Mouse (Mus musculus) midbrain, embryonic 16.5 days (tissue): ENCODE data around the gene Lrrtm1. TPM values are rescaled to one million over a fixed set of nuclear protein-coding genes. Genes with fewer than 3 reads are reported as not detected.

Experiments
- ATAC-seq: fragments of 200-750 bp; cut with Nextera tagmentation; 2 replicates; pipeline ENCODE4 v1.8.0; 2017; ENCODE audit warnings: moderate TSS enrichment
- H3K27ac ChIP-seq: fragments of 300-500 bp; sonication (generic); 2 replicates; pipeline ENCODE4 v1.5.1; 2014; ENCODE audit warnings: mild to moderate bottlenecking, low read length, mixed read lengths
- H3K27me3 ChIP-seq: fragments of 300-500 bp; sonication (generic); 2 replicates; pipeline ENCODE4 v1.6.1; 2014; ENCODE audit warnings: low read depth, low read length, mixed read lengths; ENCODE audit not compliant: control insufficient read depth, insufficient read depth
- H3K36me3 ChIP-seq: fragments of 300-500 bp; sonication (generic); 2 replicates; pipeline ENCODE4 v1.6.1; 2014; ENCODE audit warnings: mild to moderate bottlenecking, low read length, moderate library complexity, mixed read lengths; ENCODE audit not compliant: control insufficient read depth, insufficient read depth
- H3K4me1 ChIP-seq: fragments of 300-500 bp; sonication (generic); 2 replicates; pipeline ENCODE4 v1.6.1; 2014; ENCODE audit warnings: mild to moderate bottlenecking, low read length, mixed read lengths; ENCODE audit not compliant: control insufficient read depth, insufficient read depth
- H3K4me2 ChIP-seq: fragments of 300-500 bp; sonication (generic); 2 replicates; pipeline ENCODE4 v1.6.1; 2014; ENCODE audit warnings: mild to moderate bottlenecking, low read length, mixed read lengths
- H3K4me3 ChIP-seq: fragments of 300-500 bp; sonication (generic); 2 replicates; pipeline ENCODE4 v1.5.1; 2014; ENCODE audit warnings: low read depth, mild to moderate bottlenecking, low read length, moderate library complexity, mixed read lengths
- H3K9ac ChIP-seq: fragments of 300-500 bp; sonication (generic); 2 replicates; pipeline ENCODE4 v1.6.1; 2014; ENCODE audit warnings: low read depth, low read length, mixed read lengths
- H3K9me3 ChIP-seq: fragments of 300-500 bp; sonication (generic); replicated peaks from 2 replicates; pipeline ENCODE4 v1.6.1; 2014; ENCODE audit warnings: mild to moderate bottlenecking, low read length, mixed read lengths; ENCODE audit not compliant: control insufficient read depth, poor library complexity, severe bottlenecking
- WGBS: fragments of 180-500 bp; shearing (Covaris S2); extraction: QIAGEN DNeasy Blood & Tissue Kit; methylation state at CpG from one replicate; pipeline ENCODE4 v1.1.7; 2014; 5-methylcytosine and 5-hydroxymethylcytosine counted together
- polyA plus RNA-seq: library from polyadenylated mRNA; unstranded; fragments of >200 nt; fragmentation: Nextera tagmentation; extraction: Ambion mirVana; gene quantifications from 2 replicates; pipeline ENCODE4 v1.2.1, GENCODE M21; 2015

Lrrtm1 gene
- polyA plus RNA-seq, 1 experiment from 2014 or later = 60.7 TPM

GRCm38 (mm10) chr6:77286317-77286716, 43.8 kb downstream of the Lrrtm1 start:
- Histone ChIP-seq H3K4me1 (peaks cover 6% of the 10 kb centered on the region; the same call in 1 of the 2 replicates), H3K27ac (no peak overlapping the region), H3K4me2 (no peak overlapping the region), H3K9ac (no peak overlapping the region), H3K27me3 (no peaks in the 10 kb centered on the region), H3K9me3 (no peaks in the 10 kb centered on the region), H3K36me3 (no peaks in the 10 kb centered on the region), H3K4me3 (no peak overlapping the region)
- 94% methylated on average over 5 of the region's 5 CpGs for WGBS
- no peak for ATAC-seq

GRCm38 (mm10) chr6:77288402-77288801, 45.9 kb downstream of the Lrrtm1 start:
- ATAC-seq = no peak
- Histone ChIP-seq H3K4me3 (no peak overlapping the region), H3K4me2 (no peak overlapping the region), H3K27ac (no peak overlapping the region), H3K36me3 (no peaks in the 10 kb centered on the region), H3K27me3 (no peaks in the 10 kb centered on the region), H3K4me1 (peaks cover 6% of the 10 kb centered on the region; the same call in 1 of the 2 replicates), H3K9me3 (no peaks in the 10 kb centered on the region), H3K9ac (no peak overlapping the region)

DNA sequence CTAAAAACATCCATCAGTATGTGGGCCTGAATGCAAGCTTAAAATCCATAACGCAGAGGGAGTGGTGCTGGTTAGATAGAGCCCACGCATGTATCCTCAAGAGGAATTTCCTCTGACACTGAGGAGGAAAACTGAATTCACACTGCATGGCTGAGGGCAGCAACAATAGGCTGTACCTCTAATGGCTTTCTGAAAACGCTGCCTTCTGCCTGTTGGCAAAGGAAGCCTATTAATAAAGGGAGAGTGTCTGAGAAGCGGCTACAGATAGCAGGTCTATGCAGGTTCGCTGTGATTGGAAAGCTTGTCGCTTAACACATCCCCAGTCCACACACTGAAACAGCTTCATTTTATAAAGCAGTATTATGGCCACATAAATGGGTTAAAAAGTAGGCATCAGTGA, 48.9 kb downstream of the Lrrtm1 start:
- Histone ChIP-seq H3K9me3 (no peaks in the 10 kb centered on the region), H3K36me3 (no peaks in the 10 kb centered on the region), H3K9ac (no peak overlapping the region), H3K27ac (peak overlapping the region; percentile 47; the same call in 1 of the 2 replicates), H3K4me3 (no peak overlapping the region), H3K4me2 (no peak overlapping the region), H3K27me3 (no peaks in the 10 kb centered on the region), H3K4me1 (peaks cover 6% of the 10 kb centered on the region)
- ATAC-seq = no peak
- 54% methylated on average over 6 of the region's 6 CpGs for WGBS

DNA sequence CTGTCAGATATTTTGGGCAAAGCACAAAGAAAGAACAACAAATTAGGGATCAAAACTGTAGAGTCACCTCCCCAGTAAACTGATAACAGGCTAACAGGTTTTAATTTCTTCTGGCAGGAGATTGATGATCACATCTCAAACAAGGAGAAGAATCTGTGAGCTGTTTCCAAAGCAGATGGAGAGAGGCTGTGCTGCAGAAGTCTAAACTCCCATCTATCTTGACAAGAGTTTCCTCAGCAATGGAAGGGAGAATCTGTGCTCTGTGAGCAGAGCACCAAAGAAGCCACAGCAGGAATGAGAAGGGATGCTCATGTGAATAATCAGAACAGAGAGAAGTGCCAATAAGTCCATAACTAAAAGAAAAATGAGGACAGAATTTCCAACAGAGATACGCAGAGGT, 58.8 kb downstream of the Lrrtm1 start:
- Histone ChIP-seq H3K36me3 (no peaks in the 10 kb centered on the region), H3K4me1 (no peaks in the 10 kb centered on the region), H3K9ac (no peak overlapping the region), H3K4me2 (no peak overlapping the region), H3K27me3 (no peaks in the 10 kb centered on the region), H3K27ac (no peak overlapping the region), H3K4me3 (no peak overlapping the region), H3K9me3 (no peaks in the 10 kb centered on the region)
- 82% methylated on average over 1 of the region's 1 CpGs for WGBS
- no peak for ATAC-seq

DNA sequence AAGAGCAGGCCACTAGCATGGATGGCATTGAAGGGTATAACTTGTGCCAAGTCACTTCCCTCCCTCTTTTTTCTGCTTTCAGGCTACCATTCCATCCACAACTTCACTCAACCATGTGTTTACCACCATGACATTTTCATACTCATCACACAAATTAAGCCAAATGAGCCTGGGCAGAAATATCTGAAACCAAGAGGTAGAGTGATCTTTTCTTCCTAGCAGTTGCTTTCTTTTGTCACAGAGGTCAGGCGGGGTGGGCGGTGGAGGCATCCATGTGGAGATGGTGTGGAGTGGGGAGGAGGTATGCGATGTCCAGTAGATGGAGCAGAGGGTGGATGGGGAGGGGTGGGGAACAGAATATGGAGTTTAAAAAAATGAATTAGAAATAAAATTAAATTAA, 64.3 kb downstream of the Lrrtm1 start:
- WGBS = 93% methylated on average over 3 of the region's 3 CpGs
- H3K9ac ChIP-seq = no peak overlapping the region
- no peaks in the 10 kb centered on the region for H3K27me3 ChIP-seq
- no peak overlapping the region for H3K4me2 ChIP-seq
- no peaks in the 10 kb centered on the region for H3K4me1 ChIP-seq
- no peak for ATAC-seq
- H3K36me3 ChIP-seq = no peaks in the 10 kb centered on the region
- no peak overlapping the region for H3K4me3 ChIP-seq
- no peak overlapping the region for H3K27ac ChIP-seq
- H3K9me3 ChIP-seq = no peaks in the 10 kb centered on the region
